Mouse (Mus musculus): ENCODE results near the gene Mxra7. TPM values are rescaled to one million over a fixed set of nuclear protein-coding genes. Genes with fewer than 3 reads are reported as not detected.
A peak's percentile ranks its signal among the peaks of the same experiment; 100 is the strongest.

Gene Mxra7
- polyA plus RNA-seq, 1 experiment from 2014 or later, result 12.4 TPM

DNA sequence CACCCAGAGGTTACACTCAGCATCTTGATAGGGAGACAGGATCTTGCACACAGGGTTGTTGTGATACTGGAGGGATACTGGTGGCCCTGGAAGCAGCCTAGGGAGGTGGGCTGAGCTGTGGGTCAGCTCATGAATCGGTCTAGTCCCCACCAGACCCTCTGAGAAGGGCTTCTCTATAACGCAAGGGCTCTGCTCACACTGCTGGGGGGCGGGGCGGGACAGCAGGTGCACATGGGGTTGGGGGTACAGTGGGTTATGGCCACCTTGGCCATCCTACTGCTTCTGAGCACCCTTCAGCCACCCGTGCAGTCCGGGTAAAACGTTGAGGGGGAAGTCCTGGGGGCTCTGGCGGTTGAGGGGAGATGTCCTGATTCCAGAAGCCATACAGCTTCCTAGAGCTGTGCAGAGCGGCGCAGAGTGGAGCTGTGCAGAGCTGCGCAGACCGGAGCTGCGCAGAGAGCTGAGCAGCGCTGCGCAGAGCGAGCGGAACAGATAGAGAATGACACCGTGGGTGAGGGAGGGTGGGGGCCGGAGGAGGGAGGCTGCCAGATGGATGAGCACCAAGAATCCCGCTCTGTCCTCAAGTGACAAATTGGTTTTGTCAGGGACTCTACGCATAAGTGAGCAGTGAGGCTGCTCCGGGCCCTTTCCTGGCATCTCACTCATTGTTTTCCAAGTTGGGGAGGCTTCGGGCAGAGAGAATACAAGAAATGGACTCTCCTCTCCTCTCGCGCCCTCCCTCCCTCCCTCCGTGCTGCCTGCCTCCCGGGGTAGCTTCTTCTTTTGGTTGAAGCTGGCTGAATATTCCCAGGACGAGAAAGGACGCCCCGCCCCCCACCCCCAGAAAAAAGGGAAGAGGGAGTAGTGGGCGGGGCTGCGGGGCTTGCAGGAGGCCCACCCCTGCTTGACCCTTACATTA, 16.6 kb downstream of the Mxra7 start:
- Histone ChIP-seq H3K9ac (ENCODE audit: low read length) (peak overlapping the region; percentile 13; the same call in 1 of the 2 replicates), H3K4me1 (ENCODE audit: control insufficient read depth, insufficient read depth, low read length) (peaks cover 49% of the 10 kb centered on the region), H3K27ac (replicated peaks; ENCODE audit: low read depth, low read length) (peak overlapping the region; percentile 36; the same call in 1 of the 2 replicates), H3K27me3 (ENCODE audit: control insufficient read depth, insufficient read depth, low read length) (no peaks in the 10 kb centered on the region), H3K9me3 (ENCODE audit: control insufficient read depth, low read length) (no peaks in the 10 kb centered on the region), H3K4me3 (ENCODE audit: low read depth, low read length) (peak overlapping the region; percentile 29), H3K4me2 (ENCODE audit: low read depth, severe bottlenecking) (peak overlapping the region; percentile 70), H3K36me3 (ENCODE audit: control insufficient read depth, insufficient read depth, low read length) (no peaks in the 10 kb centered on the region)
- ATAC-seq (ENCODE audit: insufficient number of reproducible peaks, low FRiP score, low TSS enrichment, low read depth) (peak; percentile 59; the same call in 1 of the 2 replicates), DNase-seq (ENCODE audit: low spot score) (peak; percentile 52)
- 9% methylated on average over 30 of the region's 32 CpGs for WGBS

DNA sequence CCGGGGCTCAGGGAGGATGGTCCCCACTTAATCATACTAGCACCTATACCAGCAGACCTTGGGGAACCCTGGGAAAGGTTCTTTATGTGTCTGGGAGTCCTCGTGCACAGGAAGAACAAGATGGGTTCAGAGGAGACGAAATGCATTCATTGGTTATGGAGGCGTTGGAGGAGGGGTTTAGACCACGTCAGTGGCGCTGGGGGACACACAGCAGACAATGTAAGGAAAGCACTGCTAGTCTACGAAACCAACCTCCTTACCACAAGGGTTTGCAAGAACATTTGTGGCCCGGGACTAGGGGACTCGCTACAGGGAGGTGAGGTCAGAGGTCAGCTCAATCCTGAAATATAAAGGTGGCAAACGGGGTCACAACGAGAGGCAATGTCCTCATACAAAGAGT, 17.3 kb downstream of the Mxra7 start:
- Histone ChIP-seq H3K4me3 (ENCODE audit: low read depth, low read length) (no peak overlapping the region), H3K9ac (ENCODE audit: low read length) (no peak overlapping the region), H3K4me2 (ENCODE audit: low read depth, severe bottlenecking) (no peak overlapping the region), H3K27me3 (ENCODE audit: control insufficient read depth, insufficient read depth, low read length) (no peaks in the 10 kb centered on the region), H3K4me1 (ENCODE audit: control insufficient read depth, insufficient read depth, low read length) (peaks cover 49% of the 10 kb centered on the region), H3K27ac (replicated peaks; ENCODE audit: low read depth, low read length) (no peak overlapping the region), H3K9me3 (ENCODE audit: control insufficient read depth, low read length) (no peaks in the 10 kb centered on the region), H3K36me3 (ENCODE audit: control insufficient read depth, insufficient read depth, low read length) (no peaks in the 10 kb centered on the region)
- DNase-seq (ENCODE audit: low spot score) (no peak), ATAC-seq (ENCODE audit: insufficient number of reproducible peaks, low FRiP score, low TSS enrichment, low read depth) (no peak)
- 65% methylated on average over 11 of the region's 11 CpGs for WGBS

DNA sequence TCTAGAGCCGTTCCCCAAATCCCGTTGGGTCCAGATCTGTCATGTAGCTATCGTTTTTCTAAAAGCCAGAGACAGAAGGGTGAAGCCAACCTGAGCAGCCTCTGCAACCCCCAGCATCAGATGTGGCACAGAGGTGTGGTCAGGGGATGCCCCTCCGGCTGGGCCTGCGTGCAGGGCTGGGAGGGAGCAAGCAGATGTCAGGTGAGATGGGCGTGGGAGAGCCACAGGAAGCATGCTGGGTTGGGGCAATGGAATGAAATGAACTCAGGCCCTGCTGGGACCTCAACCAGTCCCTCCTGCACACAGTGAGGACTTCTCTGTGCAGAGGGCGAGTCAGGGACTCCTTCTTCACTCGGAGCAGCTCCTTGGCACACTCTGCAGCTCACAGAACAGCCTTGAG, 18.3 kb downstream of the Mxra7 start:
- Histone ChIP-seq H3K4me3 (ENCODE audit: low read depth, low read length) (no peak overlapping the region), H3K4me2 (ENCODE audit: low read depth, severe bottlenecking) (no peak overlapping the region), H3K27ac (replicated peaks; ENCODE audit: low read depth, low read length) (no peak overlapping the region), H3K9me3 (ENCODE audit: control insufficient read depth, low read length) (no peaks in the 10 kb centered on the region), H3K27me3 (ENCODE audit: control insufficient read depth, insufficient read depth, low read length) (no peaks in the 10 kb centered on the region), H3K4me1 (ENCODE audit: control insufficient read depth, insufficient read depth, low read length) (peaks cover 40% of the 10 kb centered on the region), H3K9ac (ENCODE audit: low read length) (no peak overlapping the region), H3K36me3 (ENCODE audit: control insufficient read depth, insufficient read depth, low read length) (no peaks in the 10 kb centered on the region)
- 76% methylated on average over 8 of the region's 8 CpGs for WGBS
- DNase-seq (ENCODE audit: low spot score) (no peak), ATAC-seq (ENCODE audit: insufficient number of reproducible peaks, low FRiP score, low TSS enrichment, low read depth) (no peak)

DNA sequence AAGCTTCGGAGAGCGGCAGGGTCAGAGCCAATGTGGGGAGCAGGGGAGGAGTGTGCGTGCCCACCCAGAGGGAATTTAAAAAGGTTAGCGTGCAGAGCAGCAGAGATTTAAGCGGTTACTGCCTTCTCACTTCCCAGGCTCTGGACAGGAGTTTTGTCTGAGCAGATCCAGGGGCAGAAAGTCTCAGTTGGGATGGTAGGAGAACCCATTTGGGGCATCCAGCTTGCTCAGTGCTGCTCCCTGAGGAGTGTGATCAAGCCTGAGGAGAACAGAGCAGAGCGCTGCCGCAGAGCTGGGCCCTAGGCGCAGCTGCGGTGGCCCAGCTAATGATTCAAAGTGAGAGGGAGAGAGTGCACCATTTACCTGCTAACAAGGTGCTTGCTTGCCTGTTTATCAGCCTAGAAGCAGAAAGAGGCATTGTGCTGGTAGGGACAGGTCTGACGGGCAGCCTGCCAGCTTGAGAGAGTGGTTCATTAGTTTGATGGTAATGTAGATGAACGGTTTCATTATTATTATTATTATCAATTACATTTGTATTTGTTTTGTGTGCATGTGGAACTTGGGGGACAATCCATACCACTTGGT, 18.9 kb downstream of the Mxra7 start:
- no peak for ATAC-seq (ENCODE audit: insufficient number of reproducible peaks, low FRiP score, low TSS enrichment, low read depth)
- Histone ChIP-seq H3K27ac (replicated peaks; ENCODE audit: low read depth, low read length) (no peak overlapping the region), H3K9ac (ENCODE audit: low read length) (no peak overlapping the region)

DNA sequence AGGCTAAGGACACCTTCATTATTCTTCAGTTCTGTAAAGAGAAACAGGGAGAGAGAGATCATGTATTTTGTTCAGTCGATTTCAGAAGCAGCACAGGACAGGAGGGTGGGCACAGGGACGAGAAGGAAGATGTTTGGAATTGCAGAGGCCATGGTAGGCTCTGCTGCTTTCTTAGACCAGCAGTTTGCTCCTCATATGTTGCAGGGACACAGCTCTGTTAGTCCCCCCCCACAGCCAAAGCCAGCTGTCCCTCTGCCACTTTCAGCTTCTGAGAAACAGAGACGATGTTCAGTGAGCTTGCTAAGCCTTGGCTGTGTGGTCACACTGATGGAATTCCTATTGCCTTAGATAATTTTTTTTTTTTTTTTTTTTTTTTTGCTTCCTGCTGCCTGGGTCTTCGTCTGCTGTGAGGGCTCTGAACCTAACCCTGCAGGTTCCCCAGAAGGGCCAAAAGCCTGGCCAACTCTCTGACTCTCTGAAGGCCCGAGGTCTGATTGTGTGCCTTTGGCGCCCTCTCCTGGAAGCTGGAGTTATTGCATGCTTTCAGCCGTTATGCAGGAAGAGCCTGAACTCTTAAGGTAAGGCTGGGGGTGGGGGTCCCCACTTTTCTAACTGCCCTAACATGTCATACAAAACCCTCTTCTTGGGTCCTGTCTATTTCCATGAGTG, 19.8 kb downstream of the Mxra7 start:
- ATAC-seq (ENCODE audit: insufficient number of reproducible peaks, low FRiP score, low TSS enrichment, low read depth) (no peak; the same call in 1 of the 2 replicates), DNase-seq (ENCODE audit: low spot score) (peak; percentile 93)
- Histone ChIP-seq H3K9ac (ENCODE audit: low read length) (no peak overlapping the region), H3K27ac (replicated peaks; ENCODE audit: low read depth, low read length) (no peak overlapping the region), H3K9me3 (ENCODE audit: control insufficient read depth, low read length) (no peaks in the 10 kb centered on the region), H3K4me2 (ENCODE audit: low read depth, severe bottlenecking) (no peak overlapping the region; the same call in 1 of the 2 replicates), H3K27me3 (ENCODE audit: control insufficient read depth, insufficient read depth, low read length) (no peaks in the 10 kb centered on the region), H3K4me1 (ENCODE audit: control insufficient read depth, insufficient read depth, low read length) (peaks cover 25% of the 10 kb centered on the region), H3K36me3 (ENCODE audit: control insufficient read depth, insufficient read depth, low read length) (no peaks in the 10 kb centered on the region), H3K4me3 (ENCODE audit: low read depth, low read length) (no peak overlapping the region)
- WGBS, result 33% methylated on average over 7 of the region's 7 CpGs

More for the DNA sequence above, 18.9 kb downstream of the Mxra7 start:
- WGBS, result 76% methylated on average over 11 of the region's 11 CpGs
- peaks cover 34% of the 10 kb centered on the region for H3K4me1 ChIP-seq (ENCODE audit: control insufficient read depth, insufficient read depth, low read length)
- no peaks in the 10 kb centered on the region for H3K27me3 ChIP-seq (ENCODE audit: control insufficient read depth, insufficient read depth, low read length)
- no peak for DNase-seq (ENCODE audit: low spot score)
- no peaks in the 10 kb centered on the region for H3K9me3 ChIP-seq (ENCODE audit: control insufficient read depth, low read length)
- H3K4me3 ChIP-seq (ENCODE audit: low read depth, low read length), result no peak overlapping the region
- H3K4me2 ChIP-seq (ENCODE audit: low read depth, severe bottlenecking), result no peak overlapping the region
- no peaks in the 10 kb centered on the region for H3K36me3 ChIP-seq (ENCODE audit: control insufficient read depth, insufficient read depth, low read length)

DNA sequence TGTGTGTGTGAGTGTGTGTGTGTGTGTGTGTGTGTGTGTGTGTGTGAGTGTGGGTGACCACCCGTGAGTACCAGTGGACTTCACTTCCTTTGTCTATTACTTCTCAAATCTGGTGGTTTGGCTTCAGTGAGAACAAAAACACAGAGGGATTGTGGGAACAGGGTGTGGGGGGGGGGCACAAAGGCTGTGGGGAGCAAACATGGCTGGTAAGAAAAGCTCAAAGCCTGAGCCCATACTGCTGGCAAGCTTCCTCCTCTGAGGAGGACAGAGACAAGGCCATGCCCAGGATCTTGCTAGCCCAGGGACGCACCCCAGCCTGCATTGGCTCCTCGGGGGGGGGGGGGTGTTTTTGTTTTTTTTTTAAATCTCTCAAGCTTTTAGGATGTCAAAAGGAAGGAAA, 20.3 kb downstream of the Mxra7 start:
- Histone ChIP-seq H3K4me1 (ENCODE audit: control insufficient read depth, insufficient read depth, low read length) (peaks cover 20% of the 10 kb centered on the region), H3K27ac (replicated peaks; ENCODE audit: low read depth, low read length) (no peak overlapping the region), H3K27me3 (ENCODE audit: control insufficient read depth, insufficient read depth, low read length) (no peaks in the 10 kb centered on the region), H3K4me2 (ENCODE audit: low read depth, severe bottlenecking) (no peak overlapping the region), H3K9ac (ENCODE audit: low read length) (no peak overlapping the region), H3K9me3 (ENCODE audit: control insufficient read depth, low read length) (no peaks in the 10 kb centered on the region), H3K36me3 (ENCODE audit: control insufficient read depth, insufficient read depth, low read length) (no peaks in the 10 kb centered on the region), H3K4me3 (ENCODE audit: low read depth, low read length) (no peak overlapping the region)
- ATAC-seq (ENCODE audit: insufficient number of reproducible peaks, low FRiP score, low TSS enrichment, low read depth), result no peak
- DNase-seq (ENCODE audit: low spot score), result no peak
- WGBS, result 95% methylated on average over 3 of the region's 3 CpGs

DNA sequence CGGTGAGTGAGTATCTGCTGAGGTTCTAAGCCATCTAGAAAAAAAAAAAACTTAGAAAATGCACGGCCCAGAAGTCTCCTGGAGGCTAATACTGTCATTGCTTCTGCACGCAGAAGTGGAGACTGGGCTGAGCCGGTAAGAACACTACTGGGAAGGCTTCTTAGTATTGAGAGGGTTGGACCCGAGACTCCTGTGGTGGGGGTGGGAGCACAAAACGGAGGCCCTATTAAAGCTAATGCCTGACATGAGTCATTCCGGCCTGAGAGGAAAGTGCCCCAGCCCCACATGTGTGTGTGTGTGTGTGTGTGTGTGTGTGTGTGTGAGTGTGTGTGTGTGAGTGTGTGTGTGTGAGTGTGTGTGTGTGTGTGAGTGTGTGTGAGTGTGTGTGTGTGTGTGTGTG, 20.7 kb downstream of the Mxra7 start:
- ATAC-seq (ENCODE audit: insufficient number of reproducible peaks, low FRiP score, low TSS enrichment, low read depth), result no peak
- Histone ChIP-seq H3K27ac (replicated peaks; ENCODE audit: low read depth, low read length) (no peak overlapping the region), H3K4me2 (ENCODE audit: low read depth, severe bottlenecking) (no peak overlapping the region), H3K4me1 (ENCODE audit: control insufficient read depth, insufficient read depth, low read length) (peaks cover 16% of the 10 kb centered on the region), H3K9ac (ENCODE audit: low read length) (no peak overlapping the region), H3K36me3 (ENCODE audit: control insufficient read depth, insufficient read depth, low read length) (no peaks in the 10 kb centered on the region), H3K27me3 (ENCODE audit: control insufficient read depth, insufficient read depth, low read length) (no peaks in the 10 kb centered on the region), H3K9me3 (ENCODE audit: control insufficient read depth, low read length) (no peaks in the 10 kb centered on the region), H3K4me3 (ENCODE audit: low read depth, low read length) (no peak overlapping the region)
- WGBS, result 67% methylated on average over 7 of the region's 7 CpGs
- DNase-seq (ENCODE audit: low spot score), result no peak

Data from limb, embryonic 11.5 days (tissue).